Mouse (Mus musculus) T-helper 1 cell (primary cell): ENCODE data around the gene Gm8094.
"Not testable (repeated sequence)": the region's sequence is repeated elsewhere in the genome, so short reads cannot be mapped to it uniquely, and the experiment has no call there.

Source experiments
- in situ Hi-C: fragments of 300-600 bp; cut with MboI, MseI; formaldehyde crosslinking; loops from one replicate; pipeline ENCODE4 v1.15.1; 2025; ENCODE audit warnings: high pct_unique_total_duplicates

The Gm8094 gene

GRCm38 (mm10) chr14:43076543-43076942 lies at the start of gene Gm8094:
TSS of gene Gm8094 (minus strand) at chr14:43076643.
- in situ Hi-C loops, result not testable (repeated sequence)

DNA sequence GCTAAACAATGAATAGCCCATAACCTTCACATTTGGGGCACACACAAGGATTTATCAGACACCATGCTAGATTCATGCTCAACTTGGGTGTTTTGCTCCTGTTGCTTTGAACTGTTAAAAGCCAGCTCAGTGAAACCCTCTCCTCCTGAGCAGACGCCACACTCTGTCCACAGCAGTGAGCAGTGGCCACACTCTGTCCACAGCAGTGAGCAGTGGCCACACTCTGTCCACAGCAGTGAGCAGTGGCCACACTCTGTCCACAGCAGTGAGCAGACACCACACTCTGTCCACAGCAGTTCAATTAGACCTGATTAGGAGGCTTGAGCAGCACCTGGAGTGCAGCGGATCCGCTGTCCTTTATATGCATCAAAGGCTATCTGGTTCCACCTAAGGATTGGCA lies 43.2 kb upstream of the Gm8094 start:
- in situ Hi-C loops, result loop anchor here (10.0 kb wide), 2 partner anchors 125 to 1755 kb away; partner anchors contain the start of gene Gm8082

DNA sequence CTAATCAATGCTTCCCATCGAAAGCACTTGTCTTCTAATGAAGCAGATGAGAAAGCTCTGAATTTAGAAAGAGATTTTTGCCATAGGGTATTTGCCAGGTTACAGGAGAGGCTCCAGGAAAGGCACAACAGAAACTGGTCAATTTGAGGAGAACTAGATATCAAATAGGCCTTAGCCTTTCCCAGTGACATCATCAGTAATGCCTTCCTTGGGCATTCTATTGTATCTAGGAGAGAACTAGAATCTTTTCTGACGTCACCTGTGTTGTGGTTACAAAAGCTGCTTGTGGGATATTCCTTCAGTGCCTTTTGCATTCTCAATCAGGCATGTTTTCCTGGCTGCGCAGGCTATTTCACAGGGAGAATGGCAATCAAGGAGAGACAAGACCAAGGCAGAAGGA lies 23.9 kb upstream of the Gm8094 start, which contains the start of gene Gm8104:
TSS of gene Gm8104 (plus strand) at position 301 of the 400 bp plus-strand sequence.
- in situ Hi-C loops, result not testable (repeated sequence)

DNA sequence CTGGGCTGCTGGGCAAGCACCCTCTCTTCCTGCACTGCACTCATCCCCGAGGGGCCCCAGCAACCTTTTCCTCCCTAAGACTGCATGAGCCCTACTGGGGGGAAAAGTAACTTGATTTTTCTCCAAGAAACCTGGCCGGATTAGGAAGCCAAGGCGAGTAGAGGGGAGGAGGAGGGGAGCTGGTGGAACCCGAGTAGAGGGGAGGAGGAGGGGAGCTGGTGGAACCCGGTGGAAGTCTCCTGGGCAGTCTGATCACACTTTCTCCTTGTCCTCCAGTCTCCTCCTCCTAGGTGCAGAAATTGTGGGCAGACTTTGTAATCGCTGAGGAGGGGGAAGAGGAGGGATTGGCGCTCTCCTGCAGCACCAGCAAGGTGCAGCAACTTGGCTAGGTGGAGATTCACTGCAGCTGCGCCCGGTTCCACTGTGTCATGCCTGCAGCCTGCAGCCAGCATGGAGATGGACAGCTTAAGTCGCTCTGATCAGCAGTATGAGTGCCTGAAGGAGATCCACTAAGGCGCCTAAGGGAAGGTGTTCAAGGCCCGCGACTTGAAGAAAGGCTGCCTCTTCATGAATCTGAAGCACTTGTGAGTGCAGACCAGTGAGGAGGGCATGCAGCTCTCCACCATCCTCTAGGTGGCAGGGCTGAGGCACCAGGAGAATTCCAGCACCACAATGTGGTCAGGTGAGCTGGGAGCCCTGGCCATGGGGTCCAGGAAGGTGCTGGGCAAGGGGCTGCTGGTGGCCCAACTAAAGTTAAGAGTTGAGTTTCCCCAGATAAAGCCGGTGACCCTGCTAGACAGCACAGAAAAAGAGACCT lies 12.9 kb upstream of the Gm8094 start:
- in situ Hi-C loops, result loop anchor here (5.0 kb wide), 1 partner anchor 78 kb away; no protein-coding TSS in a partner anchor

DNA sequence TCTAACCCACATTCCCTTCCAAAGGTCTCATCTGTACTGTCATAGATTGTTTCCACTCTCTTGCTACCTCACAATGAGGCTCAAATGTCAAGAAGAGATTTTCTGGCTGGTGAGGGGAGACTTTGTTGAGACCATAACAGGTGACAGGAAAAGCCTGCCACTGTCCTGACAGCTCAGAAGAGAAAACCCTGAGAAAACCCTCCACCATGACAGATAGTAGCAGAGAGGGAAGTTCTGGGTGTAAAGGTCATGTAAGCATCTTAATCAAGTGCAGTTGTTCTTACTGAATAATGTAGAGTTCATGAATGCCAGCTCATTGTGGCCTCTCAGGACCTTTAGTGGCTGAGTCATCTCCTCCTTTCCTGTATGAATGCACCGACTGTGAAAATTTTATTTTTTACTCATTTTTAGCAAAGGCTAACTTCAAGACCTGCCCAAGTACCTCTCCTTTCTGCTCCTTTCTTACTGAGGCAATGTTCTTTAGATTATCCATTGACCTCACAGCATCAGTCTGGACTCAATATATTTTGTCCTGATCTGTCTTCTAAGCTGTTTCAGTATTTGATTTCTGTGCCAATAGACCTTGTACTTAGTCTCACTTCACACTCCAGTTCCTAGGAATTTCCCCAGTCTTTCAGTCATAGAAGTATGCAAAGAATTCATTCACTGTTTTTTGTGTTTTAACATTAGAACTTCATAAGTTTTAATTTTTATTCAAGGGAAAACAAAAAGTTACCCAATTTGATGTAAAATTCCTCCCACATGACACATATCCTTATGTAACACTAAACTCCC lies 8.7 kb upstream of the Gm8094 start:
- in situ Hi-C loops, result loop anchor here (5.0 kb wide), 1 partner anchor 82 kb away; no protein-coding TSS in a partner anchor

GRCm38 (mm10) chr14:43060179-43060578 lies 16.3 kb downstream of the Gm8094 start:
- in situ Hi-C loops, result loop anchor here (5.0 kb wide), 2 partner anchors 217 to 1338 kb away; partner anchors contain the start of gene Gm9732

- in situ Hi-C loops, result not testable (repeated sequence)
Measured at GRCm38 (mm10) chr14:43058063-43058462, 18.4 kb downstream of the Gm8094 start.
